Mouse (Mus musculus) hindbrain, embryonic 14.5 days (tissue): ENCODE measurements around the gene Stx18. TPM values are rescaled to one million over a fixed set of nuclear protein-coding genes. Genes with fewer than 3 reads are reported as not detected.
A peak's percentile ranks its signal among the peaks of the same experiment; 100 is the strongest.

Source experiments
- ATAC-seq: fragments of 200-750 bp; cut with Nextera tagmentation; 2 replicates; pipeline ENCODE4 v1.8.0; 2017; ENCODE audit warnings: moderate number of reproducible peaks, mild to moderate bottlenecking, moderate TSS enrichment, moderate library complexity; ENCODE audit not compliant: low FRiP score
- DNase-seq: peaks from one replicate; pipeline ENCODE4 v3.0.0-alpha.2; 2015; ENCODE audit warnings: low spot score
- H3K27ac ChIP-seq: fragments of 300-500 bp; sonication (generic); 2 replicates; pipeline ENCODE4 v1.5.1; 2014; ENCODE audit warnings: mild to moderate bottlenecking, moderate library complexity
- H3K27me3 ChIP-seq: fragments of 300-500 bp; sonication (generic); 2 replicates; pipeline ENCODE4 v1.6.1; 2014; ENCODE audit warnings: mild to moderate bottlenecking, low read length, mixed read lengths; ENCODE audit not compliant: control insufficient read depth, insufficient read depth
- H3K36me3 ChIP-seq: fragments of 300-500 bp; sonication (generic); replicated peaks from 2 replicates; pipeline ENCODE4 v1.6.1; 2014; ENCODE audit not compliant: control insufficient read depth, insufficient read depth
- H3K4me1 ChIP-seq: fragments of 300-500 bp; sonication (generic); replicated peaks from 2 replicates; pipeline ENCODE4 v1.6.1; 2014; ENCODE audit warnings: antibody characterized with exemption, low read length, mixed read lengths; ENCODE audit not compliant: control insufficient read depth, insufficient read depth
- H3K4me2 ChIP-seq: fragments of 300-500 bp; sonication (generic); replicated peaks from 2 replicates; pipeline ENCODE4 v1.6.1; 2014; ENCODE audit warnings: mild to moderate bottlenecking, moderate library complexity
- H3K4me3 ChIP-seq: fragments of 300-500 bp; sonication (generic); replicated peaks from 2 replicates; pipeline ENCODE4 v1.5.1; 2014; ENCODE audit warnings: mild to moderate bottlenecking, low read length
- H3K9ac ChIP-seq: fragments of 300-500 bp; sonication (generic); 2 replicates; pipeline ENCODE4 v1.6.1; 2014
- H3K9me3 ChIP-seq: fragments of 300-500 bp; sonication (generic); 2 replicates; pipeline ENCODE4 v1.6.1; 2016; ENCODE audit warnings: low read length; ENCODE audit not compliant: control insufficient read depth
- WGBS: fragments of 180-500 bp; shearing (Covaris S2); extraction: QIAGEN DNeasy Blood & Tissue Kit; methylation state at CpG from one replicate; pipeline ENCODE4 v1.1.7; 2014; 5-methylcytosine and 5-hydroxymethylcytosine counted together
- polyA plus RNA-seq: library from polyadenylated mRNA; unstranded; fragments of >200 nt; fragmentation: Nextera tagmentation; extraction: Ambion mirVana; gene quantifications from 2 replicates; pipeline ENCODE4 v1.2.1, GENCODE M21; 2014

Gene Stx18
- polyA plus RNA-seq, 1 experiment from 2014 or later: 38.5 TPM

GRCm38 (mm10) chr5:38106807-38107206, 68.3 kb downstream of the Stx18 start:
- H3K9me3 ChIP-seq: no peaks in the 10 kb centered on the region
- H3K9ac ChIP-seq: no peak overlapping the region
- H3K36me3 ChIP-seq: peaks cover 30% of the 10 kb centered on the region
- no peaks in the 10 kb centered on the region for H3K4me1 ChIP-seq
- no peak overlapping the region for H3K4me2 ChIP-seq
- no peak overlapping the region for H3K4me3 ChIP-seq
- DNase-seq (no peak), ATAC-seq (no peak)
- peak overlapping the region; percentile 46; the same call in 1 of the 2 replicates for H3K27ac ChIP-seq
- WGBS: 91% methylated on average over 10 of the region's 10 CpGs
- no peaks in the 10 kb centered on the region for H3K27me3 ChIP-seq

- 96% methylated on average over 2 of the region's 2 CpGs for WGBS
- no peak overlapping the region for H3K27ac ChIP-seq
- H3K4me3 ChIP-seq: no peak overlapping the region
- no peaks in the 10 kb centered on the region for H3K4me1 ChIP-seq
- no peaks in the 10 kb centered on the region for H3K27me3 ChIP-seq
- ATAC-seq (no peak), DNase-seq (no peak)
- no peaks in the 10 kb centered on the region for H3K9me3 ChIP-seq
- peaks cover 21% of the 10 kb centered on the region for H3K36me3 ChIP-seq
- no peak overlapping the region for H3K4me2 ChIP-seq
- H3K9ac ChIP-seq: no peak overlapping the region
Measured at GRCm38 (mm10) chr5:38114526-38114925, 76.0 kb downstream of the Stx18 start.

- 70% methylated on average over 1 of the region's 1 CpGs for WGBS
- Histone ChIP-seq H3K4me2 (no peak overlapping the region), H3K9me3 (no peaks in the 10 kb centered on the region), H3K4me1 (no peaks in the 10 kb centered on the region), H3K27ac (no peak overlapping the region), H3K4me3 (no peak overlapping the region), H3K9ac (no peak overlapping the region), H3K36me3 (peaks cover 18% of the 10 kb centered on the region), H3K27me3 (no peaks in the 10 kb centered on the region)
- DNase-seq: no peak
- ATAC-seq: no peak
Measured at GRCm38 (mm10) chr5:38117056-38117455, 78.5 kb downstream of the Stx18 start.

GRCm38 (mm10) chr5:38119268-38119667, 80.7 kb downstream of the Stx18 start:
- 90% methylated on average over 5 of the region's 5 CpGs for WGBS

GRCm38 (mm10) chr5:38121699-38122098, 83.2 kb downstream of the Stx18 start:
- Histone ChIP-seq H3K4me1 (no peaks in the 10 kb centered on the region), H3K9me3 (no peaks in the 10 kb centered on the region), H3K4me3 (no peak overlapping the region), H3K27me3 (no peaks in the 10 kb centered on the region), H3K27ac (no peak overlapping the region), H3K36me3 (peaks cover 20% of the 10 kb centered on the region), H3K9ac (no peak overlapping the region), H3K4me2 (no peak overlapping the region)
- ATAC-seq: no peak
- WGBS: 81% methylated on average over 7 of the region's 7 CpGs
- no peak for DNase-seq

More at GRCm38 (mm10) chr5:38119268-38119667, 80.7 kb downstream of the Stx18 start:
- no peaks in the 10 kb centered on the region for H3K9me3 ChIP-seq
- H3K36me3 ChIP-seq: peaks cover 25% of the 10 kb centered on the region
- no peak overlapping the region for H3K4me3 ChIP-seq
- no peaks in the 10 kb centered on the region for H3K27me3 ChIP-seq
- H3K27ac ChIP-seq: no peak overlapping the region
- no peak for ATAC-seq
- no peak for DNase-seq
- no peaks in the 10 kb centered on the region for H3K4me1 ChIP-seq
- H3K9ac ChIP-seq: no peak overlapping the region
- no peak overlapping the region for H3K4me2 ChIP-seq

GRCm38 (mm10) chr5:38126519-38127306, 88.2 kb downstream of the Stx18 start:
- no peaks in the 10 kb centered on the region for H3K4me1 ChIP-seq

GRCm38 (mm10) chr5:38129339-38129738, 90.8 kb downstream of the Stx18 start:
- no peaks in the 10 kb centered on the region for H3K9me3 ChIP-seq
- no peak overlapping the region for H3K4me3 ChIP-seq
- no peak overlapping the region for H3K27ac ChIP-seq
- H3K36me3 ChIP-seq: peaks cover 24% of the 10 kb centered on the region
- H3K27me3 ChIP-seq: no peaks in the 10 kb centered on the region
- DNase-seq (no peak), ATAC-seq (no peak)
- H3K4me2 ChIP-seq: no peak overlapping the region
- H3K4me1 ChIP-seq: no peaks in the 10 kb centered on the region
- H3K9ac ChIP-seq: no peak overlapping the region
- 95% methylated on average over 2 of the region's 2 CpGs for WGBS

More at GRCm38 (mm10) chr5:38126519-38127306, 88.2 kb downstream of the Stx18 start:
- ATAC-seq (no peak), DNase-seq (no peak)
- Histone ChIP-seq H3K4me2 (no peak overlapping the region), H3K9ac (no peak overlapping the region), H3K4me3 (no peak overlapping the region), H3K9me3 (no peaks in the 10 kb centered on the region), H3K36me3 (peaks cover 32% of the 10 kb centered on the region), H3K27ac (no peak overlapping the region), H3K27me3 (no peaks in the 10 kb centered on the region)
- 90% methylated on average over 13 of the region's 13 CpGs for WGBS

- peaks cover 68% of the 10 kb centered on the region for H3K36me3 ChIP-seq
- H3K27ac ChIP-seq: no peak overlapping the region
- H3K9ac ChIP-seq: no peak overlapping the region
Measured at GRCm38 (mm10) chr5:38136247-38136646, 97.7 kb downstream of the Stx18 start.

GRCm38 (mm10) chr5:38137163-38137562, 98.6 kb downstream of the Stx18 start:
- WGBS: 91% methylated on average over 9 of the region's 9 CpGs
- H3K27ac ChIP-seq: no peak overlapping the region
- H3K4me2 ChIP-seq: no peak overlapping the region
- DNase-seq (no peak), ATAC-seq (no peak)
- no peak overlapping the region for H3K4me3 ChIP-seq
- H3K9ac ChIP-seq: no peak overlapping the region
- no peaks in the 10 kb centered on the region for H3K9me3 ChIP-seq
- H3K4me1 ChIP-seq: no peaks in the 10 kb centered on the region
- peaks cover 77% of the 10 kb centered on the region for H3K36me3 ChIP-seq
- H3K27me3 ChIP-seq: no peaks in the 10 kb centered on the region

More at GRCm38 (mm10) chr5:38136247-38136646, 97.7 kb downstream of the Stx18 start:
- H3K9me3 ChIP-seq: no peaks in the 10 kb centered on the region
- DNase-seq (no peak), ATAC-seq (peak; percentile 22; the same call in 1 of the 2 replicates)
- no peaks in the 10 kb centered on the region for H3K27me3 ChIP-seq
- no peak overlapping the region for H3K4me2 ChIP-seq
- 93% methylated on average over 9 of the region's 9 CpGs for WGBS
- H3K4me1 ChIP-seq: no peaks in the 10 kb centered on the region
- H3K4me3 ChIP-seq: no peak overlapping the region
